Mouse (Mus musculus): ENCODE results near the gene Nat8f2. TPM values are rescaled to one million over a fixed set of nuclear protein-coding genes. Genes with fewer than 3 reads are reported as not detected.

The Nat8f2 gene
- polyA plus RNA-seq, 1 experiment from 2014 or later, result not detected

DNA sequence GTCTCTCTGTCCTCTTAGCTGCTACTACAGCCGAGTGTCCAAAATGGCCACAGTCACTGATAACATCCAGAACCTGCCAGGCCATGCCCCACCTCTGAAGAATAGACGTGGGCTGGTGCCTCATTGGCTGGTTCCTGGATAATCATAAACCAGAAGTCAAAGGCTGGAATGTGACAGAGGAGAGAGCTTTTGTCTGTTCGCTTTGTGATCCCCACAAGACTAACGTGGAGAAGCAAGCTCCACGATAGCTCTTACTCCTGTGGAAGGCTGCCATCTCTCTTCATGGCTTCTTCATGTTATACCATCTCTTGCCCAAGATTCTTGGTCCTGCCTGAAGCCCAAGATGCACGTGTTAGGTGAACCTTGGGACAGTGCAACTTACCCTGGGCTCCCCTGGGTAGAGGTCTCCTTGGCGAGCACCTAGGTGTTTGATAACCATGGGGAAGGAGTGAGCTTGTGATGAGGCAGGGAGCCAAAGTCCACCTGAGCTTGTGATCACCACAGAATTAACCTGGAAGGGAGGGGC lies 37.1 kb downstream of the Nat8f2 start, which contains the start of gene Nat8:
Gene Nat8, minus strand, starts transcription at position 287 of the 526 bp plus-strand sequence.
- Histone ChIP-seq H3K27ac (no peak within 1 kb of the TSS), H3K36me3 (no peaks in the 10 kb centered on the region), H3K27me3 (ENCODE audit: low read depth, poor library complexity, severe bottlenecking) (no peaks in the 10 kb centered on the region), H3K9me3 (replicated peaks) (no peaks in the 10 kb centered on the region), H3K4me3 (no peak within 1 kb of the TSS), H3K4me1 (no peaks in the 10 kb centered on the region)
- no peak for DNase-seq (ENCODE audit: low spot score)
- WGBS, result 84% methylated on average over 7 of the region's 7 CpGs

DNA sequence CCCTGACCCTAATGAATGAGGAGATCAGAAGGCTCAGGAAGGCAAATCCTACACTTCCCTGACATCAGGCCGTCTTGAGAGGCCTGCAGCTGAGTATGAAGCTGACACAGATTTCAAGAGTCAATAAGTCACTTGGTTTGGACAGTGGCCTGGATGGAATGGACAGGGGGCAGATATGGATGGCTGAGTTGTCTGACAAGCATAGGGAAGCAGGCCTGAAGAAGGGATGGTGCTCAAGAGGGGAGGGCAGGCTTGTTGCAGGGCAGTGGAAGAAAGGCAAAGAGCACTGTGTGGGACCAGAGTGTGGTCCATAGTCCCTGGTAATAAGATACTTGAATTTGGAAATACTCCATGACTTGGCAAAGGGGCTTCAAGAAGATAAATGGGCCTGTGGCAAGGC lies 39.5 kb downstream of the Nat8f2 start:
- WGBS, result 47% methylated on average over 1 of the region's 1 CpGs
- Histone ChIP-seq H3K4me1 (no peaks in the 10 kb centered on the region), H3K36me3 (no peaks in the 10 kb centered on the region), H3K4me3 (no peak overlapping the region), H3K9me3 (replicated peaks) (no peaks in the 10 kb centered on the region), H3K27ac (no peak overlapping the region), H3K27me3 (ENCODE audit: low read depth, poor library complexity, severe bottlenecking) (no peaks in the 10 kb centered on the region)
- no peak for DNase-seq (ENCODE audit: low spot score)

DNA sequence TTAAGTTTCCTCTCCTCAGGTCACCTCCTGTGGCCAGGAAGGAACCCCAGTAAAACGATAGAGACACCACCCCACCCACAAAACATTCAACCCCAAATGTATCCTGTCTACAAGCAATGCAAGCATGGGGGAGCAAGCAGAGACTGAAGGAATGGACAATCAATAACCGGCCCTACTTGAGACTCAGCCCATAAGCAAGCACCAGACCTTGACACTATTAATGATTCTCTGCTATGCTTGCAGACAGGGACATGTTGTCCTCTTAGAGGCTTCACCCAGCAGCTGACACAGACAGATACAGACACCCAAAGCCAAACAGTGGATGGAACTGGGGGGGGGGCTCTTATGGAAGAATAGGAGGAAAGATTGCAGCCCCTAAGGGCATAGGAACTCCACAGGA lies 43.1 kb downstream of the Nat8f2 start:
- Histone ChIP-seq H3K27ac (no peak overlapping the region), H3K9me3 (replicated peaks) (no peaks in the 10 kb centered on the region), H3K27me3 (ENCODE audit: low read depth, poor library complexity, severe bottlenecking) (no peaks in the 10 kb centered on the region), H3K4me3 (no peak overlapping the region), H3K36me3 (no peaks in the 10 kb centered on the region), H3K4me1 (no peaks in the 10 kb centered on the region)
- 88% methylated on average over 2 of the region's 2 CpGs for WGBS
- no peak for DNase-seq (ENCODE audit: low spot score)

DNA sequence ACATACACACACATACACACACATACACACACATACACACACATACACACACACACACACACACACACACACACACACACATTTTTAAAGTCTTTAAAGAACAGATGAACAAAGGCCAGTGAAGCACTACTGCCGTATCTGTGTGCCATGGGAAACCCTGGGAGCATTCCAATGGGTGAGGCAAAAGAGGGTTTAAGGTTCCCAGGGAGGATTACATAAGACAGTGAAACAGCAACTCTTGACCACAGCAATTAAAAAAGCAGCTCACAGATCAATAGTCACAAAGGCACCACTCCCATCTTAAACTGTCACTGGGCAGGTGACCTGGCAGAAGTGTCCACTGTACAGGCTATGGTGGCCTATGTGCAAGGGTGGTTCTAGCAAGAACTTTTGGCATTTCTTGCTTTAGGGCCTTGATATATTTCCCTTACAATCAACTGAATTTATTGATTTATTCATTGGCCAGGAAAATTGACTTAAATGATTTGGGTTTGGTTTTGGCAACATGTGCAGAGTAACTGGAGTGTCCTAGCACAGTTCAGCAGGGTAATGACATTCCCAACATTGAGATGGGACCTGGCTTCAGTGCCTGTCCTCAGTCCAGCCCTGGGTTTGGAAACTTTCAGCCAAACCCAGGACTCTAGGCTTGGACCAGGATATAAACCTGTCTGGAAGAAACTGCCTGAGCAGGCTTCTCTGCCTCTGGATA lies 45.4 kb downstream of the Nat8f2 start:
- Histone ChIP-seq H3K36me3 (no peaks in the 10 kb centered on the region), H3K4me1 (no peaks in the 10 kb centered on the region), H3K27ac (no peak overlapping the region), H3K27me3 (ENCODE audit: low read depth, poor library complexity, severe bottlenecking) (no peaks in the 10 kb centered on the region), H3K9me3 (replicated peaks) (no peaks in the 10 kb centered on the region), H3K4me3 (no peak overlapping the region)
- no peak for DNase-seq (ENCODE audit: low spot score)
- 86% methylated on average over 1 of the region's 1 CpGs for WGBS

DNA sequence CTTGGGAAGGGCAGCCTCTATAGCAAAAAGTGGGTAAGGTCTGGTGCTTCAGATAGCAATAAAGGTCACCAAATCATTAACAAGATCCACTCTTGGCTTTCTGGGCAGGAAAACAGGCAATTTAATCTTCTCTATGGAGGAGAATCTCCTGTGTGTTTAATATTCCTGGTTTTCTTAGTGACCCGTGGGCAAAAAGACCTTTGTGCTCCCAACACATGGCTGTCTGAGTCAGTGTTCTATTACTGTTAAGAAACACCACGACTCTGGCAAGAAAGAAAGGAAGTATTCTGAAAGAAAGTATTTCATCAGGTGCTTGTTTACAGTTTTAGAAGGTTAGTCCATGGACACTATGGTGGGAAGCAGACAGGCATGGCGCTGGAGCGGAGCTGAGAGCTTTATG lies 46.7 kb downstream of the Nat8f2 start:
- 88% methylated on average over 4 of the region's 4 CpGs for WGBS
- H3K36me3 ChIP-seq, result no peaks in the 10 kb centered on the region
- no peak for DNase-seq (ENCODE audit: low spot score)
- H3K27ac ChIP-seq, result no peak overlapping the region
- no peaks in the 10 kb centered on the region for H3K27me3 ChIP-seq (ENCODE audit: low read depth, poor library complexity, severe bottlenecking)
- H3K4me1 ChIP-seq, result no peaks in the 10 kb centered on the region
- no peak overlapping the region for H3K4me3 ChIP-seq
- no peaks in the 10 kb centered on the region for H3K9me3 ChIP-seq (replicated peaks)

DNA sequence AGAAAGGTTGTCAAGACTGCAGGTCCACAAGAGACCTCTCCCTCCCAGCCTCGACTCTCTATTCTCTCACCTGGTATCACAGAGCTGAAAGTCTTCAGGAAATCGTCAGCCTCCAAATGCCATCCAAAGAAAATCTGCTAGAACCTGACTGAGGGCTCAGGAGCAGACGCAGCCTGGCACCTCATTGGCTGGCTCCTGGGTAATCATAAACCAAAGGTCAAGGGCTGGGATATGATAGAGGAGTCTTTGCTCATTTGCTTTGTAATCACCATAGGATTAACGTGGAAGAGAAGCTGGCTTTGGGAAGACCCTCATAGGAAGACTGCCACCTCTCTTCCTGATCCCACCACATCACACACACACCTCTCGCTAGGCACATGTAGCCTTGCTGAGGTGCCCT lies 48.1 kb downstream of the Nat8f2 start, which contains the start of the genes Nat8f6 and Nat8f5:
Gene Nat8f6, minus strand, starts transcription at position 118 of the 400 bp plus-strand sequence.
Gene Nat8f5, minus strand, starts transcription at position 136 of the 400 bp plus-strand sequence.
- no peaks in the 10 kb centered on the region for H3K36me3 ChIP-seq
- H3K9me3 ChIP-seq (replicated peaks), result no peaks in the 10 kb centered on the region
- DNase-seq (ENCODE audit: low spot score), result no peak
- no peaks in the 10 kb centered on the region for H3K4me1 ChIP-seq
- H3K27ac ChIP-seq, result no peak within 1 kb of the TSS
- H3K4me3 ChIP-seq, result no peak within 1 kb of the TSS
- 86% methylated on average over 5 of the region's 5 CpGs for WGBS
- no peaks in the 10 kb centered on the region for H3K27me3 ChIP-seq (ENCODE audit: low read depth, poor library complexity, severe bottlenecking)

DNA sequence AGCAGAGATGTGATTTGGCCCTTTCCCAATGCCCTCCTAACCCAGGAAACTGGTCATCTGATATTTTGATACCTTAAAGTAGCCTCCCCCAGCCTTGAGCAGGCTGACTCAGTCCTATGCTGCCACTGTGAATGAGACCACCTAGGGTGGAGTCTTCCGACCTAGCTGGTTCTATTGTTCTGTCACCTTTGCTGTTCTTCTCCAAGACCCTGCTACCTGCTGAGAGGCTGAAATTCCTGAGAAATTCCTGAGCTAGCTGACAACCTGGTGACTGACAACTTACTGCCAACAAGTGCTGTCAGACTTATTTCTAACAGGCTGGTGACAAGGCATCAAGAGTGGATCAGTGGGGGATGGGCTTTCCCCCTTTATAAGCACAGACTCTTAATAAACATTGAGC lies 50.6 kb downstream of the Nat8f2 start:
- Histone ChIP-seq H3K27me3 (ENCODE audit: low read depth, poor library complexity, severe bottlenecking) (no peaks in the 10 kb centered on the region), H3K9me3 (replicated peaks) (no peaks in the 10 kb centered on the region), H3K36me3 (no peaks in the 10 kb centered on the region), H3K4me3 (no peak overlapping the region), H3K27ac (no peak overlapping the region), H3K4me1 (no peaks in the 10 kb centered on the region)
- WGBS, result 53% methylated on average over 1 of the region's 1 CpGs
- no peak for DNase-seq (ENCODE audit: low spot score)

Other genes starting within 250 kb of the Nat8f2 start
- not detected in 2 replicates for gene Nat8f7, start 156.0 kb downstream of the Nat8f2 start, polyA plus RNA-seq (2016; fragmentation: Nextera tagmentation; extraction: Ambion mirVana)
- gene Nat8f3, start 103.4 kb downstream of the Nat8f2 start, polyA plus RNA-seq (2016; fragmentation: Nextera tagmentation; extraction: Ambion mirVana), result 0.11 and 0.21 TPM in 2 replicates
- gene Nat8f6, start 48.2 kb downstream of the Nat8f2 start, polyA plus RNA-seq (2016; fragmentation: Nextera tagmentation; extraction: Ambion mirVana), result not detected in 2 replicates
- gene Nat8f5, start 48.2 kb downstream of the Nat8f2 start, polyA plus RNA-seq (2016; fragmentation: Nextera tagmentation; extraction: Ambion mirVana), result not detected in 2 replicates
- gene Nat8, start 37.1 kb downstream of the Nat8f2 start, polyA plus RNA-seq (2016; fragmentation: Nextera tagmentation; extraction: Ambion mirVana), result not detected in 2 replicates
- gene Nat8f4, start 35.7 kb upstream of the Nat8f2 start, polyA plus RNA-seq (2016; fragmentation: Nextera tagmentation; extraction: Ambion mirVana), result 1.5 and 1.8 TPM in 2 replicates
- 27.5 and 32.5 TPM in 2 replicates for gene Tprkb, start 42.7 kb upstream of the Nat8f2 start, polyA plus RNA-seq (2016; fragmentation: Nextera tagmentation; extraction: Ambion mirVana)
- gene Nat8f1, start 46.5 kb upstream of the Nat8f2 start, polyA plus RNA-seq (2016; fragmentation: Nextera tagmentation; extraction: Ambion mirVana), result 3.2 and 5.2 TPM in 2 replicates
- gene Dusp11, start 92.5 kb upstream of the Nat8f2 start, polyA plus RNA-seq (2016; fragmentation: Nextera tagmentation; extraction: Ambion mirVana), result 39.0 and 45.0 TPM in 2 replicates
- gene Figla, start 147.0 kb upstream of the Nat8f2 start, polyA plus RNA-seq (2016; fragmentation: Nextera tagmentation; extraction: Ambion mirVana), result not detected in 2 replicates
- 6.1 and 7.7 TPM in 2 replicates for gene Add2, start 159.5 kb upstream of the Nat8f2 start, polyA plus RNA-seq (2016; fragmentation: Nextera tagmentation; extraction: Ambion mirVana)